Mouse (Mus musculus) kidney, postnatal 0 days (tissue): Measurements from ENCODE around the gene Glycam1. TPM values are rescaled to one million over a fixed set of nuclear protein-coding genes. Genes with fewer than 3 reads are reported as not detected.
A peak's percentile ranks its signal among the peaks of the same experiment; 100 is the strongest.
"Not testable (repeated sequence)": the region's sequence is repeated elsewhere in the genome, so short reads cannot be mapped to it uniquely, and the experiment has no call there.

Experiments used
- ATAC-seq: fragments of 200-750 bp; cut with Nextera tagmentation; replicated peaks from 2 replicates; pipeline ENCODE4 v1.8.0; 2017; ENCODE audit warnings: low read depth, moderate number of reproducible peaks, moderate TSS enrichment, moderate library complexity; ENCODE audit not compliant: low FRiP score
- DNase-seq: peaks from one replicate; pipeline ENCODE4 v3.0.0-alpha.2; 2016; ENCODE audit warnings: low spot score
- H3K27ac ChIP-seq: fragments of 300-500 bp; sonication (generic); 2 replicates; pipeline ENCODE4 v1.5.1; 2014; ENCODE audit warnings: mild to moderate bottlenecking
- H3K27me3 ChIP-seq: fragments of 300-500 bp; sonication (generic); 2 replicates; pipeline ENCODE4 v1.6.1; 2014; ENCODE audit warnings: low read length, mixed read lengths; ENCODE audit not compliant: insufficient read depth
- H3K36me3 ChIP-seq: fragments of 300-500 bp; sonication (generic); 2 replicates; pipeline ENCODE4 v1.6.1; 2014; ENCODE audit warnings: low read length, mixed read lengths; ENCODE audit not compliant: insufficient read depth
- H3K4me1 ChIP-seq: fragments of 300-500 bp; sonication (generic); replicated peaks from 2 replicates; pipeline ENCODE4 v1.6.1; 2014; ENCODE audit warnings: antibody characterized with exemption, low read length, mixed read lengths; ENCODE audit not compliant: insufficient read depth
- H3K4me2 ChIP-seq: fragments of 300-500 bp; sonication (generic); 2 replicates; pipeline ENCODE4 v1.6.1; 2014; ENCODE audit warnings: mild to moderate bottlenecking, low read length, moderate library complexity, mixed read lengths
- H3K4me3 ChIP-seq: fragments of 300-500 bp; sonication (generic); replicated peaks from 2 replicates; pipeline ENCODE4 v1.5.1; 2014; ENCODE audit warnings: low read depth, low read length
- H3K9ac ChIP-seq: fragments of 300-500 bp; sonication (generic); 2 replicates; pipeline ENCODE4 v1.6.1; 2014; ENCODE audit warnings: low read depth, low read length
- H3K9me3 ChIP-seq: fragments of 300-500 bp; sonication (generic); replicated peaks from 2 replicates; pipeline ENCODE4 v1.6.1; 2016; ENCODE audit warnings: low read length, inconsistent platforms, mixed read lengths
- CTCF ChIP-seq: IDR thresholded peaks from 2 replicates; pipeline ENCODE4 v1.5.1; 2016; ENCODE audit warnings: antibody characterized with exemption, low read depth, mild to moderate bottlenecking, moderate library complexity
- WGBS: fragments of 180-500 bp; shearing (Covaris S2); extraction: QIAGEN DNeasy Blood & Tissue Kit; methylation state at CpG from one replicate; pipeline ENCODE4 v1.1.7; 2014; 5-methylcytosine and 5-hydroxymethylcytosine counted together
- polyA plus RNA-seq: library from polyadenylated mRNA; unstranded; fragments of >200 nt; fragmentation: Nextera tagmentation; extraction: Ambion mirVana; gene quantifications from 2 replicates; pipeline ENCODE4 v1.2.1, GENCODE M21; 2015

The Glycam1 gene
- polyA plus RNA-seq: not detected in 2 replicates

- TF ChIP-seq CTCF: no peak
- H3K9ac ChIP-seq: no peak within 1 kb of the TSS
- no peaks in the 10 kb centered on the region for H3K4me1 ChIP-seq
- no peak within 1 kb of the TSS for H3K4me3 ChIP-seq
- no peaks in the 10 kb centered on the region for H3K9me3 ChIP-seq
- no peaks in the 10 kb centered on the region for H3K27me3 ChIP-seq
- no peak within 1 kb of the TSS for H3K4me2 ChIP-seq
- no peak within 1 kb of the TSS for H3K27ac ChIP-seq
- H3K36me3 ChIP-seq: no peaks in the 10 kb centered on the region
- DNase-seq (no peak), ATAC-seq (no peak)
Measured at GRCm38 (mm10) chr15:103564981-103565380, at the start of gene Glycam1. Gene Glycam1, minus strand, starts transcription at chr15:103565081.

GRCm38 (mm10) chr15:103604481-103604880 lies 39.6 kb upstream of the Glycam1 start:
- no peak overlapping the region for H3K4me2 ChIP-seq
- DNase-seq (no peak), ATAC-seq (no peak)
- H3K9me3 ChIP-seq: no peaks in the 10 kb centered on the region
- no peak overlapping the region for H3K4me3 ChIP-seq
- 77% methylated on average over 1 of the region's 1 CpGs for WGBS
- H3K27ac ChIP-seq: no peak overlapping the region
- no peaks in the 10 kb centered on the region for H3K27me3 ChIP-seq
- no peaks in the 10 kb centered on the region for H3K4me1 ChIP-seq
- no peak overlapping the region for H3K9ac ChIP-seq
- TF ChIP-seq CTCF: no peak
- H3K36me3 ChIP-seq: no peaks in the 10 kb centered on the region

- Histone ChIP-seq H3K4me1 (no peaks in the 10 kb centered on the region), H3K27me3 (no peaks in the 10 kb centered on the region), H3K36me3 (no peaks in the 10 kb centered on the region), H3K4me2 (no peak overlapping the region), H3K4me3 (no peak overlapping the region), H3K9me3 (no peaks in the 10 kb centered on the region), H3K27ac (no peak overlapping the region), H3K9ac (no peak overlapping the region)
- no peak for DNase-seq
- WGBS: 80% methylated on average over 2 of the region's 2 CpGs
- no peak for TF ChIP-seq CTCF
- ATAC-seq: no peak
Measured at GRCm38 (mm10) chr15:103590779-103591178, 25.9 kb upstream of the Glycam1 start.

GRCm38 (mm10) chr15:103587752-103588151 lies 22.9 kb upstream of the Glycam1 start:
- not testable (repeated sequence) for ATAC-seq, H3K27ac ChIP-seq, H3K36me3 ChIP-seq, H3K4me1 ChIP-seq, H3K9me3 ChIP-seq, H3K9ac ChIP-seq, H3K4me2 ChIP-seq, H3K27me3 ChIP-seq, DNase-seq, H3K4me3 ChIP-seq
- WGBS: 86% methylated on average over 4 of the region's 4 CpGs

- no peaks in the 10 kb centered on the region for H3K27me3 ChIP-seq
- no peak for DNase-seq
- H3K4me3 ChIP-seq: no peak overlapping the region
- H3K9ac ChIP-seq: no peak overlapping the region
- no peak overlapping the region for H3K27ac ChIP-seq
- no peak for TF ChIP-seq CTCF
- no peak overlapping the region for H3K4me2 ChIP-seq
- no peak for ATAC-seq
- 65% methylated on average over 2 of the region's 2 CpGs for WGBS
- no peaks in the 10 kb centered on the region for H3K9me3 ChIP-seq
- no peaks in the 10 kb centered on the region for H3K36me3 ChIP-seq
- H3K4me1 ChIP-seq: no peaks in the 10 kb centered on the region
Measured at GRCm38 (mm10) chr15:103585876-103586275, 21.0 kb upstream of the Glycam1 start.

- no peaks in the 10 kb centered on the region for H3K36me3 ChIP-seq
- DNase-seq (peak; percentile 84), ATAC-seq (no peak)
- H3K27me3 ChIP-seq: no peaks in the 10 kb centered on the region
- no peaks in the 10 kb centered on the region for H3K4me1 ChIP-seq
- TF ChIP-seq CTCF: peak; percentile 87
- H3K4me3 ChIP-seq: no peak overlapping the region
- H3K27ac ChIP-seq: no peak overlapping the region
- H3K9me3 ChIP-seq: no peaks in the 10 kb centered on the region
- H3K9ac ChIP-seq: no peak overlapping the region
- no peak overlapping the region for H3K4me2 ChIP-seq
- WGBS: 48% methylated on average over 3 of the region's 3 CpGs
Measured at GRCm38 (mm10) chr15:103552096-103552690, 12.7 kb downstream of the Glycam1 start.

GRCm38 (mm10) chr15:103551053-103551452 lies 13.8 kb downstream of the Glycam1 start:
- Histone ChIP-seq H3K4me2 (no peak overlapping the region), H3K27me3 (no peaks in the 10 kb centered on the region), H3K4me1 (no peaks in the 10 kb centered on the region), H3K9me3 (no peaks in the 10 kb centered on the region), H3K27ac (no peak overlapping the region), H3K4me3 (no peak overlapping the region), H3K36me3 (no peaks in the 10 kb centered on the region), H3K9ac (no peak overlapping the region)
- WGBS: 5% methylated on average over 1 of the region's 1 CpGs
- no peak for ATAC-seq
- DNase-seq: no peak
- TF ChIP-seq CTCF: no peak
